Mouse (Mus musculus): ENCODE results near the gene Map3k7.

Map3k7 gene

DNA sequence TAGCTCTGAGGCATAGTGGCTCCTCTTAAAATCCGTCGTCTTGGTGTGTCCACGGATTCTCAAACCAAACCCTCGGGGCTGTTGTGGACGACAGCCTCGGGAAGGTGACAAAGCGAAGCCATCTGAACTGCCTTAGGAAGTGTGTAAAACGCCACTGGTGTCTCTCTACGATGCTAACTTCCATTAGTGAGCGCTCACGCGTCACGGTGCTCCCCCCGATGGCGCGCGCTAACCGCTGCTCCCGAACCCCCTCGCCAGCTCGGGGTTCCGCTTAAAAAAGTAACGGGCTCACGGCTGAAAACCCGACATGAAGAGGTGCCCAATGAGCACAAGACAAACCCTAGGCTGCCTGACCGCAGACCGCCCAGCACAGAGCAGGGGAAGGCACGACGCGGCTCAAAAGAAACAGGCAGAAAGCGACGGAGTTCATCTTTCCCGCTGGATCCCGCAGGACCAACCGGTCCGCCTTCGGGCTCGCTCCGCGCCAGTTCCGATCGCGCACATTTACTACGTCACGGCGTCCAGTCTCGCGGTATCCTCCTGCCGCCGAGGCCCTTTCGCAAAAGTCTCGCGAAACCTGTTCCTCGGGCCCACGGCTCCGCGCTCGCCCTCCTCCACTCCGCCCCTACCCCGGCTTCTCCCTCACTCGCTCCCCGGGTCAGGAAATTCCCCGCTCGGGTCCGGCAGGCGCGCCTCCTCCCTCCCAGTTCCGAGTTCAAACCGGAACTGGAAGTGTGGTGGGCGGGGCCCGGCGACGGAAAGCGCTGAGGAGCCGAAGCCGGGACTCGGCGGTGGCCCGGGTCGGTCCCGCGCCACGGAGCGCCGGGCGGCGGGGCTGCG, at the start of gene Map3k7:
TSS of gene Map3k7 (plus strand) at position 744 of the 840 bp plus-strand sequence.
- peak; percentile 69 for DNase-seq (ENCODE audit: extremely low read depth, low read depth)

DNA sequence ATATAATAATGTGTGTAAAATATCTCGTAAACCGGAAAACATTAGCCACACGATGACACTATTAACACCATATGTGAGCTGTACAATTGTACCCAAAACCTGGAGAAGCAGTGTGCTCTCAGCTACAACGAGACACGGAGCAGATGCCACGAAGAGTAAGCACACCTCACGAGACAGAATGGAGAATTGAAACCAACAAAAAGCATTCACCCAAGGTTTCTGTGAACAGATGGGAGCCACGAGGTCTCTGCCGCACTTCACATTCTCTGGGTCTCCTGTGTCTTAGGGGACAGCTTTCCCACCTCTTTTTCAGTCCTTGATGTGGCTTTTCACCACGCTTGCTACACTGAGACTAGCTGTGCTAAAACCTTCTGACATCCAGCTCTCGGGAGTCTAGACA, 48.8 kb upstream of the Map3k7 start:
- no peak for DNase-seq (ENCODE audit: extremely low read depth, low read depth)

DNA sequence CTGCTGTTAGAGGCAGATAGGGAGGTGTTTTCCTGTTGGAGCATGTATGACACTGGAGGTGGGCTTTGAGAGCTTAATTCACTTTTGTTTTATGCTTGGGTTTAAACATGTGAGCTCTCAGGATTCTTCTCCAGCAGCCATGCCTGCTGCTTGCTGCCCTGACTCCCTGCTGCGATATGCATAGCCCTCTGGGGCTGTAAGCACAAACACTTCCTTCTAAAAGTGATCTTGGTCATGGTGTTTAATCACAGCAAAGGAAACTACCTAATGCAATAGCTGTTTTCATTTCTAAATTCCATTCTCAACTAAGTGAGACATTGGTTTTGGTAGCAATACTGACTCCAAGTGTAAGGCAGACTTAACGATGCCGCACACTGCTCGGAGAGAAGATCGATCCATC, 45.2 kb upstream of the Map3k7 start:
- no peak for DNase-seq (ENCODE audit: extremely low read depth, low read depth)

- no peak for DNase-seq (ENCODE audit: extremely low read depth, low read depth)
Measured at GRCm38 (mm10) chr4:31922215-31922614, 41.7 kb upstream of the Map3k7 start.

DNA sequence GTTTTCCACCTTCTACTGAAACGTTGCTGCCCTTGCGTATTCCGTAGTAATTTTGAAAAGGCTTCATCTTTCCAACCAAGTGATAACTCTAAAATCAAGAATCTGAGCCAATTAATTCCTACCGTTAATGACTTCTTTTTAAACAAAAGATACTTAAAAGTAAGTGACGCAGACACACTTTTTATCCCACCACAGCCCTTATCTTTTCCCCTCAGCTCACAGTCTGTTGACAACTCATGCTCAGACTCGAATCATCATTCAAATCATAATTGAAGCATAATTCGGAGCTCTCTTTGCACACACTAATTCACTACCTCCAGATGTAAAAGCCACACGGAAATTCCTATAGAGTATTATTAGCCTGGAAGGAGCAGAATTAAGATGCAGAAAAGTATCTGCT, 40.5 kb upstream of the Map3k7 start:
- DNase-seq (ENCODE audit: extremely low read depth, low read depth): no peak

DNA sequence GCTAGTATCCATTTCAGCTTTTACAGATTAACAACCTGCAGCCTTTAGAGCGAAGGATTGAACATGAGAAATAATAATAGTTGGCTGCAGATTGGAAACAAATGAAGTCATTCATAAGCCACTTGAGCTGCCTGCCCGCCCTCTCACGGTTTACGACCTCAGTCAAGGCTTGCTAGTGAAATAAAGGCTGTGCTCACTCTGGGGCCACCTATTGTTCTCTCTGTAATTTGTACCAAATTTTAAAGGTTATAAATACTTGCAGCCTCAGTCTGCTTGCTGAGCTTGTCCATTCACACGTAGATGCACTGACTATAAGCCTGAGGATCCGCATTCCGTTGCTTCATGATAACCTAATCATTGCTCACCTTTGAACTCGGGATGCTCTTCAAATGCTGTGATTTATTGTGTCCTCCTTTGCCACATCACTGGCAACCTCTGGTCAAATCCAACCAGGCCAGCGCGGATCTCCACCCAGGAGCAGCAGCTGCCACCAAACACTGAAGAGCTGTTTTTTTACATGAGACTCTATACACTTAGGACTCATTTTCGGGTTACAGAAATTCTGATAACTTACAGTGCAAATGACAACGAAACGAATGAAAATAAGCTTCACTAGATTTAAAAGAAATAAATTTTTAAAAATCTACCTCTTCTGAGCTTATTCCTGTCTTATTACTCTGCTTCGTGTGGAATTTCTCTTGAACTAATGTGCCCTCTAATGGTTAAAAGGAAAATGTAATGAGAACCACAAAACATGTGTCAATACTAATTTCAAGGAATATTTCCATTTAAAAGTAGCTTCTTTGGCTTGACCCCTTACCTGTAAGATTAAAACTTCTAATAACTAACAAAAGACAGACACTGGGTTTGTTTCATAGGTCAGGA, 39.4 kb upstream of the Map3k7 start:
- DNase-seq (ENCODE audit: extremely low read depth, low read depth): no peak

- no peak for DNase-seq (ENCODE audit: extremely low read depth, low read depth)
Measured at GRCm38 (mm10) chr4:31933171-31933570, 30.7 kb upstream of the Map3k7 start.

GRCm38 (mm10) chr4:31935831-31936306, 28.0 kb upstream of the Map3k7 start:
- peak; percentile 19 for DNase-seq (ENCODE audit: extremely low read depth, low read depth)

GRCm38 (mm10) chr4:31936358-31936757, 27.5 kb upstream of the Map3k7 start:
- no peak for DNase-seq (ENCODE audit: extremely low read depth, low read depth)

GRCm38 (mm10) chr4:31936911-31937375, 27.0 kb upstream of the Map3k7 start:
- DNase-seq (ENCODE audit: extremely low read depth, low read depth): no peak

GRCm38 (mm10) chr4:31937376-31938281, 26.3 kb upstream of the Map3k7 start:
- DNase-seq (ENCODE audit: extremely low read depth, low read depth): no peak

DNA sequence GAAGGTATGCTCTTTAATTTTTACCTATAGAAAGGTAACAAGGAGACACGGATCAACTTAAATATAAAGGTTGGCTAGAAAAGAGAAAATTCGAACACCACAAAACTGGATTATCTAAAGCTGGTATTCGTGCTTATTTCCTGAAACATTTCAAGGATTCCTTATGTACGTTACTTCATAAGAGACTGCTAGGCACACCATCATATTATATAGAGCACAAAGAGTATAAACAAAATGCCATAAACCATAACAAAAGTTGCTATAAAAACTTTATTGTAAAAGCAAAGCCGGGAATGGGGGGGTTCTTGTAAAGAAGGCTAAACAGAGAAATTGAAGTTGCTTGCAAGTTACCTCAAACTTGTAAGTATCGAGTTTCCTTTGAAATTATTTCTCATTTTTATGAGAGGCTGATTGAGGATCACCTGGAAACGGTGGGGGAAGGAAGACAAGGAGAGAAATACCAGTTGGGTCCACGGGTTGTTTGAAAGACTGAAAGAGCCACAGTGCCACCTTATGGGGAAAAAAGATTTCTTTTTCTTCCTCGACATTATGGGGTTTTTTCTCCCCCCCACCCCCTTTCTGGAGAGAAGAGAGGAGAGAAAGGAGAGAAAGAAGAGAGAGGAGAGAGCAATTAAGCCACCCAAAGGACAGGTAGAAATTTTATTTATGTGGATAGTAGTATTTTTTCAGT, 25.3 kb upstream of the Map3k7 start:
- DNase-seq (ENCODE audit: extremely low read depth, low read depth): no peak

GRCm38 (mm10) chr4:31941616-31942015, 22.3 kb upstream of the Map3k7 start:
- DNase-seq (ENCODE audit: extremely low read depth, low read depth): no peak

- no peak for DNase-seq (ENCODE audit: extremely low read depth, low read depth)
Measured at GRCm38 (mm10) chr4:31943045-31943444, 20.9 kb upstream of the Map3k7 start.

DNA sequence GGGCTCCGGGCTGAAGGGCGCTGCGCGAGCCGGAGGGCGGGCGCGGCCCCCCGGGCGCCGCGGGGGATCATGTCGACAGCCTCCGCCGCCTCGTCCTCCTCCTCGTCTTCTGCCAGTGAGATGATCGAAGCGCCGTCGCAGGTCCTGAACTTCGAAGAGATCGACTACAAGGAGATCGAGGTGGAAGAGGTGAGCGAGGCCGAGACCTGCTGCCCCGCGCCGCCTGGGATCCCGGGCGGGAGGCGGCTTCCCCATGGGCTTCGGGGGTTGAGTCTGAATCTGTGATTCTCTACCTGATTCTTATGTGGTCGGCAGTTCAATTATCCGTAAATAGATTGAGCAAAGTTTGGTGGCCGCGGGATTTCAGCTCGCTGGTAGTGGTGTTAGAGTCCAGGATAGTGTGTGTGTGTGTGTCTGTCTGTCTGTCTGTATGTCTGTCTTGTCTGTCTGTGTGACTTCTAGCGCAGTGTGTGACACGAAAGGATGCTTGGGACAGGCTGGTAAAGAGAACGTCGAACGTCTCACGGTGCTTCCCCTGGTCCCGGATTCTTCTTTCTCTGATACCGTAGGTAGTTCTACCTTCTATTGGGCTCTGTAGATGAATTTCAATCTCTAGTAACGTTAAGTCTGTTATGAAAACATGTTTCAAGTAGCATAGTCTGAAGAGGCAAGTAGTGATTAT, 438 bp downstream of the Map3k7 start:
- DNase-seq (ENCODE audit: extremely low read depth, low read depth): no peak

GRCm38 (mm10) chr4:31965208-31965607, 1.3 kb downstream of the Map3k7 start:
- no peak for DNase-seq (ENCODE audit: extremely low read depth, low read depth)

DNA sequence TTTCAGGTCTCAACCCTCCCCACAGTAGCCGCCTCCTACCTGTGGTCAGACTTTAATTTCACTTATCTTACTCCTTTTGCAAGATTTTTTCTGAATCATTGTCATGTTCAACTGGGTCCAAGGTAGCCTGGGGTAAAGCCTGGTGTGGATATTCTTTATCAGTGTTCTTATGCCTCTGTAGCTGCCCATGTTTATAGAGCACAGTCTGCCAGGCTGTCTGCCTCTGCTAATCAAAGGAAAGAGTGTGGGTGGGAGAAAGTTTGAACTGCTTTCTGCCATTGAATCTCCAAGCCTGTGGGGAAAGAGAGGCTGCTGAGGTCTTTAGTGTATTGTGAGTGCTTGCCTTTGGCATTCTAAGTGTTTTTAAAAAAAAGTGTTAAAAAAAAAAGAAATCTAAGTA, 7.5 kb downstream of the Map3k7 start:
- no peak for DNase-seq (ENCODE audit: extremely low read depth, low read depth)

DNA sequence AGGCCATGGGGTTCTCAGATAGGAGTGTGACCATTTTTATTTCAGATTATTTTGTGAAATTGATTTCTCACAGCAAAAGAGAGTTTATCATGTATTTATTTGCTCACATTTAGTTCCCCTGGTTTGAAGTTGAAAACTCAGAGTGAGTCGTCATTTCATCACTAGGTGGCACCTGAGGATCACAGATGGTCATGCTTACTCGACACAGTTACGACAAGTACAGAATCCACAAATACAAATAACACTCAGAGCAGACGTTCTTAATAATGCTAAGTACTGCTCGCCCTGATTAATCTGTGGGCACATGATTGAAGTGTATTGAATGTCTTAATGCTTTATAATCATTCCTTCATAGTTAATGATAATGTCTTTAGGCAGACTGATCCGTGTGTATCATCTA, 8.3 kb downstream of the Map3k7 start:
- DNase-seq (ENCODE audit: extremely low read depth, low read depth): no peak

DNA sequence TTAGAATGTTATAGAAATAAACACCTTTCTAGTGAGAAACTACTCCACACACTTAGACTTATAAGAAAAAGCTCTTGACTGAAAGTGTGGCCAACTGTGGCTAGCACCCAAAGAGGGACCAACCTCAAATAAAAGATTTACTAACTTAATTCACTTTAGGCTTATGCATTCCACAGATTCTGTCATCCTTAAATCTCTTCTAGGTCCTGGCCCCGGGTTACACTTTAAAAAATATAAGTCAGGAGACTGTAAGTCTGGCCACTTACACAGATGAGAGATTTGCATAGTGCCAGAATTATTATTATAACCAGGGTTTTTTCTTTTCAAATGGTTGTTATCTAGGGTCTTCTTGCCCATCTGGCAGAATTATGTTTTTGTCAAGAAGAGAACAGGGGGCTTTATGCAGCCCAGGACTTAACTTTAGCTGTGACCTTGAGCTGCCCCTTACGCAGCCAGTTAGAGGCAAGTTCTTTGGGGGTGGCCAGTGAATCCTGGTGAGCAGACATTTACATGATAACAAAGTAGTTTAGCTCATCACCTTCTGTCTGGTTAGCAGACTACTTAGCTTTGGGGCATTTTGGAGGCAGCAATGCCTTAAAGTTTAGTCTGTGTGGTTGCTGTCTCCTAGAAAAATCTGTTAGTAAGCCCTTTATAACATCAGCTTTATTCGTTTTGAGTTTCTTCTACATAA, 11.5 kb downstream of the Map3k7 start:
- no peak for DNase-seq (ENCODE audit: extremely low read depth, low read depth)

Data from MEL-GATA-1-ER (cell line).